Mouse (Mus musculus) brown adipose tissue, adult 24 weeks (tissue): Measurements from ENCODE around the gene Rapsn. TPM values are rescaled to one million over a fixed set of nuclear protein-coding genes. Genes with fewer than 3 reads are reported as not detected.

Experiments
- H3K27ac ChIP-seq: fragments of 200-500 bp; replicated peaks from 2 replicates; pipeline ENCODE4 v1.5.1; 2012; ENCODE audit warnings: low read depth, mild to moderate bottlenecking, low read length
- H3K4me1 ChIP-seq: fragments of 200-500 bp; 2 replicates; pipeline ENCODE4 v1.6.1; 2012; ENCODE audit warnings: low read length, mixed read lengths; ENCODE audit not compliant: control insufficient read depth, insufficient read depth, insufficient read length
- H3K4me3 ChIP-seq: fragments of 200-500 bp; 2 replicates; pipeline ENCODE4 v1.5.1; 2012; ENCODE audit warnings: low read depth, mild to moderate bottlenecking, low read length, moderate library complexity; ENCODE audit not compliant: insufficient read depth
- polyA plus RNA-seq: library from polyadenylated mRNA; stranded (reverse); fragments of >200 nt; gene quantifications from 2 replicates; pipeline ENCODE4 v1.2.4, GENCODE M21; 2012; ENCODE audit not compliant: missing spikeins, insufficient read depth, insufficient read length

The Rapsn gene
- polyA plus RNA-seq, 1 experiment = 0.71 TPM

GRCm38 (mm10) chr2:91064211-91064610 is 28.8 kb downstream of the Rapsn start:
- Histone ChIP-seq H3K4me3 (no peak overlapping the region), H3K4me1 (no peaks in the 10 kb centered on the region), H3K27ac (no peak overlapping the region)

DNA sequence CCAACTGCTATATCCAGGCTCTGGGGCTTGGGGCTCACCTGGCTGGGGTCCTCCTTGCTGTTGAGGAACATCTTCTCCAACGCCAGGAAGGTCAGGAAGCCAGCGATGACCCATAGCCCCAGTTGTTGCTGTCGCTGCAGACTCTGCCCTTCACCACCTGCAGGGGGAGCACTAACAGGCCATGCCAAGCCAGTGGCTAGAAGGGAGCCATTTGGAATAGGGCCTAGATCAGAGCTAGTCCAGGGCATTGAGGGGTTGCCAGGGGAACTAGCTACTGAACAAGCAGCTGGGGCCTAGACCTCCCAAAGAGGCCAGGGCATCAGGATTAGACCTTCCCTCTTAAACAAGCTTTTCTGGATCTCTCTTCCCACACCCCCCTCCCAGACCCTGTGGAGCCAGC is 30.1 kb downstream of the Rapsn start:
- no peak overlapping the region for H3K27ac ChIP-seq

GRCm38 (mm10) chr2:91066455-91066854 is 31.0 kb downstream of the Rapsn start:
- H3K4me1 ChIP-seq = peaks cover 5% of the 10 kb centered on the region; the same call in 1 of the 2 replicates
- H3K4me3 ChIP-seq = no peak overlapping the region
- H3K27ac ChIP-seq = no peak overlapping the region

More for the DNA sequence above, 30.1 kb downstream of the Rapsn start:
- no peak overlapping the region for H3K4me3 ChIP-seq
- no peaks in the 10 kb centered on the region for H3K4me1 ChIP-seq

DNA sequence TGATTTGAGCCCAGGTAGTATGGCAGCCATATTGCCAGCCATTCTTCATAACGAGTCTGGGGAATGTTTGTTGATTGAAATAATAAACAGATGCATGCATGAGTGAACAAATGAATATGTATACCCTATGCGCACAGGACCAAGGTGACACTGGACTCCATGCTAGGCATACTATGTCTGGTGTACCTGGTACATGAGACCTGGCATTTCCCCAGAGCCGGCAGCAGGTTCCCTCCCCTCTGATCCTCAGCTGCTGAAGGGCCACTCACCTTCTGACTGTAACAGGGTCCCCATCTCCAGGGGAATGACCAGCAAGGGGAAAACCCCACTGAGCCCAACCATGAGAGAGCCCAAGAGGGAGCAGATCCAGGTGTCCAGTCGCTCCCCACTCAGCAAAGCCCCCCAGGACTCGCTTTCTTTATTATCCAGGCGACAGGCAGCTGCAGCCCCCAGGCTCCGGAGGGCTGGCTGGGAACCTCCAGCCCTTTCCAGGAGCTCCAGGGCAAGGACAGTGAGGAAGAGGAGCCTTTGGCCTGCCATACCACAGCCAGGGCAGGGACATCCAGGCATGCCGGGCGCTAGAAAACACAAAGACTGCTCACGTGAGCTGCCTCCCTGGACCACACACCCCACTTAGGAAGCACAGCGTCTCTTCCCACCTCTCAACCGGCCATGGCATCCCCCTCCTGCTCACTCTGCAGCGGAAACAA is 32.9 kb downstream of the Rapsn start:
- Histone ChIP-seq H3K4me1 (peaks cover 5% of the 10 kb centered on the region; the same call in 1 of the 2 replicates), H3K4me3 (peak overlapping the region; percentile 72), H3K27ac (no peak overlapping the region)

DNA sequence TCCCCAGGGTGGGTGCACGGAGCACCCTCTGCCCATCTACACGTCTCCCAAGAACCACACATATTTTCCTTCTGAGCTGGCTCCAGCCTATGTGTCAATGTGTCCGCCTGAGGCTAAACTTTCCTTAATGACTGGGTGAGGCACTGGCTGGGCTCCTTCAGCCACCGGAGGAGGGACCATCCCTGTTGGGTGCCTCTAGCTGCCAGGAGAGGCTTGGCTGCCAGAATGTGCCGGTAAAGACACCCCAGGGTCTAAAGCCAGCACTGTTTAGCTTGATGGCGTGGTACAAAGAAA is 33.4 kb downstream of the Rapsn start:
- Histone ChIP-seq H3K27ac (no peak overlapping the region), H3K4me1 (peaks cover 5% of the 10 kb centered on the region; the same call in 1 of the 2 replicates), H3K4me3 (peak overlapping the region; percentile 72)

DNA sequence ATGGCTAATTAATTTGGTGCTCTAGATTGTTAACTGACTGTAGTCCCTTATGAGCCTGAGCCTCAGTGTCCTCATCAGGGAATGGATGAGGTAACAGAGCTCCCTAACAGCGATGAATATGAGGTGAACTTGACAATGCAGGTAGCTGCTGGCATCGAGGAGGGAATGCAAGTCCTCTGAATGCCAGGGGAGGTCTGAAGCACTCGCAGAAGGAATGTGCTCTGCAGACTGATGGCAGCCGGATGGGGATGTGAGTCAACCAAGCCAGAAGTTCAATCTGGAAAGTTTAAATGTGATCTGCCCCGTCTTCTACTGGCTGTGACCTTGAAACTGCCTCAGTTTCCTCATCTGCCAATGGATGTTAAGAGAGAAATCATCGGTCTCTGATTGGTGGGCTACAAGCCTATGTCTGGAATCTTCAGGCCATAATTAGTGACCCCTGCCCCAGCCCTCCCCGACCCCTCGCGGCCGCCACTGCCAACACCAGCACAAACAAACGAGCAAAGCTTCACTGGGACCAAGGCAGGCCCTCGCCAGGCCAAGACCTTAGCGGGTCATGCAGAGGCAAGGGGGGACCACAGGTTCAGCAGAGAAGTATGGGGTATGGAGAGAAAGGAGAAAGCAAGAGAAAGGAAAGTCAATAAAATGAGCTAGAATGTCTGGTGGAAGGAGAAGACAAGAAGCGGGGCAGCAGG is 34.0 kb downstream of the Rapsn start:
- Histone ChIP-seq H3K27ac (peak overlapping the region; percentile 72), H3K4me1 (peaks cover 5% of the 10 kb centered on the region; the same call in 1 of the 2 replicates), H3K4me3 (peak overlapping the region; percentile 72)

GRCm38 (mm10) chr2:91070076-91070800 is 34.8 kb downstream of the Rapsn start, which contains the start of gene Slc39a13:
Slc39a13 (minus strand) TSS chr2:91070417.
- H3K4me3 ChIP-seq = peak within 1 kb of the TSS; percentile 72
- peak within 1 kb of the TSS; percentile 77 for H3K27ac ChIP-seq
- H3K4me1 ChIP-seq = peaks cover 5% of the 10 kb centered on the region; the same call in 1 of the 2 replicates

GRCm38 (mm10) chr2:91071059-91071458 is 35.6 kb downstream of the Rapsn start:
- Histone ChIP-seq H3K4me3 (peak overlapping the region; percentile 72), H3K4me1 (peaks cover 5% of the 10 kb centered on the region; the same call in 1 of the 2 replicates), H3K27ac (peak overlapping the region; percentile 76)

GRCm38 (mm10) chr2:91072092-91072491 is 36.7 kb downstream of the Rapsn start:
- Histone ChIP-seq H3K4me1 (peaks cover 5% of the 10 kb centered on the region; the same call in 1 of the 2 replicates), H3K4me3 (no peak overlapping the region), H3K27ac (no peak overlapping the region)

DNA sequence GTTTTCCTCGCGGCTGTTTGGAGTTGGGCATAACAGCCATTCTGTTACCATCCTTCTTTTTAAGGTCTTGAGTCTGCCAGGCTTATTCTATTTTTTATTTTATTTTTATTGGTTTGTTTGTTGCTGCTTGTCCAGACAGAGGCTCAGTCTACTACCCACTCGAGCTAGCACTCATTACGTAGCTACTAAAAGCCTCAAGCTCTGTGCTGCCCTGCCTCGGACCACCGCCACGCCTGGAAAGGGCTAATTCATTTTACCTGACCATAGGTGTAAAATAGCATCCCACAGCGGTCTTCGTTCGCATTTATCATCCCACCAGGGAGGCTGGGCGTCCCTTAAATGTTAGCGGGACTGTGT is 42.5 kb downstream of the Rapsn start:
- Histone ChIP-seq H3K4me3 (peak overlapping the region; percentile 60), H3K4me1 (peaks cover 3% of the 10 kb centered on the region), H3K27ac (no peak overlapping the region)

DNA sequence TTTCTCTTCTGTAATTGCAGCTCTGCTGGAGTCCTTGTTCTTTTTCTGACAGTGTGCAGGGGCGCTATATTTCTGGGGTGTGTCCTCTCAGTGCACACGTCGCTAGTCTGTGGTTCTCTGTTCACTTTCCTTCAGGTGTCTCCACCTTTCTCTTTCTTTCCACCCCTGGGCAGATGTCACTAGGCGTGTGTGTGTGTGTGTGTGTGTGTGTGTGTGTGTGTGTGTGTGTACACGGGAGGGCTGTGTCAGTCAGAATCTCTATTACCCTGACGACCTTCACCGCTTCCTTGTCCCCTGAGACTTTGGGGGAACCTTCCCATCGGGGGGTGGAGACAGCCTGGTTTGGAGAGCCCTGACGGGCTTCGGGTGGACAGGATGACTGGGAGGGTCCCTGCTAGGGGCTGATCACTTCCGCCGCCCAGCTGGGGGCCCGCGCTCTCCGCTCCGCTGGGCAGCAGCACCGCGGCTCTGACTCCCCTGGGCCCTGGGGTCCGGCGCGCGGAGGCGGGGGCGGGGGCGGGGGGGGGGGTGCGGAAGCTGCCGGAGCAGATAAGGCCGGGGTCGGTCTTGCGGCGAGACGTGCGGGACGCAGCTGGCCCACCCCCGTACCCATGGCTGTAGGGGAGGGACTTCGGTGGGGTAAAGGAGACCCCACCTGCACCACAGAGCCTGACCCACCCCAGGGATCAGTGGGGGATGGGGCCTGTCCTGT is 43.0 kb downstream of the Rapsn start:
- Histone ChIP-seq H3K4me1 (peaks cover 8% of the 10 kb centered on the region), H3K27ac (no peak overlapping the region), H3K4me3 (peak overlapping the region; percentile 60)

DNA sequence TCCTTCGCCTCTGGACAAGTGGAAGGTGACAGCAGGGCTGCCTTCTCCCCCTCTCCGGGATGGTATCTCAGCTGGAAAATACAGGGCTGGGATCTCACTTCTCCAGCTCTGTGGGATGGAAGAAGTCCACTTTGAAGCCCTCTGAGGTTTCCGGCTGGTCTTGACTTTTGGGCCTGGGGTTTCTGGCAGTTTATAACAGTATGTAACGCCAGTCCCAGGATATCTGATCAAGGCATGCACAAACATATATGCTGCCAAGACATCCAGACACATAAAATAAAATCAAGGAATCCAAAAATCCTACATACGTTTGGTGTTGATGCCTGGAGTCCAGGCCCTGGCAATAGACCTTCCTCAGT is 43.6 kb downstream of the Rapsn start:
- Histone ChIP-seq H3K27ac (no peak overlapping the region), H3K4me1 (peaks cover 8% of the 10 kb centered on the region), H3K4me3 (peak overlapping the region; percentile 60)

DNA sequence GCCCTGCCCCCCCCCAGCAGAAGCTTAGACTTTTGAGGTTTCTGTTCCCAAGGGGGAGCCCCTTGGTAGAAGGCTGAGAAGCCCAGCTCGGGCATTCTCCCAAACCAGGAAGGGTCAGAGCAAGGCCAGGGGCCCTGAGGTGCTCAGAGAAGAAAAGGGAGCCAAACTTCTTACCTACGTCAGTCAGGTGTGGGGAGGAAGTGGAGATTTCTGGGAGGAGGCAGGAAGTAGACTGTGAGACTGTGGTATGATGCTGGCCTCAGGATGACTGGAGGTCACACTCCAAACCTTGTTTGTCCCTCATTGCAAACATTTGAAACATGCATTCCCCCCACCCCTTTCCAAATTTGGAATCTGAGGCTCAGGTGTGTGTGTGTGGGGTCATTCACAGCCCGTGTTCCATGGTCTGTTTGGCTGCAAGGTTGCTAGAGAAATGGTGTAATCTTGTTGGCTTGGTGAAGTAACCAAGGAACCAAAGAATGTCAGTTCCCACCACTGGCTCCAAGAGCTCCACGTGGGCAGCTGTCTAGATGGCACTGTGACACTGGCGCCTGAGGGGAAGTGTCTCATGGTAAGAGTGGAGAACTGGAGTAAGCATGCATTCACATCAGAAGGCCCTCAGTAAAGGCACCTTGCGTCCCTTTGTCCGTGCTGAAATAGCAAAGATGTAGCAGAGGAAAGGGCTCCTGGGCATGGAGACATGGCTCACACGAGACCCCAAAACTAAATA is 45.5 kb downstream of the Rapsn start:
- Histone ChIP-seq H3K4me3 (no peak overlapping the region), H3K27ac (0 out of 2 replicates have a peak overlapping the region, but pooled peaks have one; percentile 5), H3K4me1 (peaks cover 8% of the 10 kb centered on the region)
